ENCODE assay signal across 28 mouse cellular contexts in the genomic region with DNA sequence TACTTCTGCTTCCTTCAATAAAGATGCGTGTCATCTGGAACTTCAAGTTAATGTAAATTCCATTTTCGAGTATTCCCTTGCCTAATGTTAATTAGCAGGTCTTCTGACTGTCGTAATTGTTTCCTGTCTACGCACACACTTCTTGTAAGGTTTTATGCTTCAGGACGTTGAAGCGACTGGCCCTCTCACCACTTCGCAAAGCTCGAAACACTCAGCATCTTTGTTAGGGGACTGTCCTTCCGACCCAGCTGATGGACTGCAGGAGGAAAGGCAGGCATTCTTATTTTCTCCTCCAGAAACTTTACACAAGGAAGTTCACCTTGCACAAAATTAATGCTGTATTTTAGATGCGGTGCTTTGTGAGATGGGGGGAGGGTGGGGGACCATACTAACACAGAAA.
"Had no signal": no experiment of that assay in that cellular context is flagged by ENCODE, and none has a peak within 500 bp of the region (broad histone marks: within the 10 kb centered on the region; RNA-seq: fewer than 3 reads in every experiment).

No protein-coding gene starts in this region.

- H3K27me3 ChIP-seq: embryonic facial prominence, embryonic 12.5 days; embryonic facial prominence, embryonic 13.5 days; embryonic facial prominence, embryonic 15.5 days; forebrain, embryonic 12.5 days; forebrain, embryonic 13.5 days; forebrain, embryonic 15.5 days had no signal

- H3K4me3 ChIP-seq: embryonic facial prominence, embryonic 10.5 days; embryonic facial prominence, embryonic 12.5 days; embryonic facial prominence, embryonic 13.5 days; embryonic facial prominence, embryonic 15.5 days; erythroblast, embryonic 14.5 days; forebrain, embryonic 10.5 days; forebrain, embryonic 12.5 days; forebrain, embryonic 13.5 days; forebrain, embryonic 15.5 days; gastrocnemius, adult 2 months; heart, adult 2 months had no signal

- H3K9me3 ChIP-seq: embryonic facial prominence, embryonic 10.5 days; embryonic facial prominence, embryonic 12.5 days; embryonic facial prominence, embryonic 13.5 days; embryonic facial prominence, embryonic 15.5 days; forebrain, embryonic 10.5 days; forebrain, embryonic 12.5 days; forebrain, embryonic 13.5 days; forebrain, embryonic 15.5 days had no signal

- H3K27ac ChIP-seq: embryonic facial prominence, embryonic 10.5 days; embryonic facial prominence, embryonic 12.5 days; embryonic facial prominence, embryonic 13.5 days; embryonic facial prominence, embryonic 15.5 days; forebrain, embryonic 10.5 days; forebrain, embryonic 12.5 days; forebrain, embryonic 13.5 days; gastrocnemius, adult 2 months; heart, adult 2 months had no signal

- H3K36me3 ChIP-seq: embryonic facial prominence, embryonic 10.5 days; embryonic facial prominence, embryonic 12.5 days; embryonic facial prominence, embryonic 13.5 days; embryonic facial prominence, embryonic 15.5 days; forebrain, embryonic 10.5 days; forebrain, embryonic 12.5 days; forebrain, embryonic 15.5 days had no signal

- DNase-seq: cerebellum, adult 18-20 months; cerebellum, adult 2 months; cerebellum, adult 8-10 months; cerebellum, adult 9-10 months; cerebellum, adult 9-11 months; cerebellum, postnatal 10 days; cerebellum, postnatal 14 days; cerebellum, postnatal 25 days; cerebellum, postnatal 36 days; embryo, embryonic 11 days; forebrain, postnatal 0 days; gastrocnemius, adult 2 months; gastrocnemius, postnatal 10 days; gastrocnemius, postnatal 14 days; gastrocnemius, postnatal 25 days; gastrocnemius, postnatal 36 days; heart, adult 2 months had no signal

- H3K4me2 ChIP-seq: embryonic facial prominence, embryonic 12.5 days; embryonic facial prominence, embryonic 13.5 days; embryonic facial prominence, embryonic 15.5 days; forebrain, embryonic 12.5 days; forebrain, embryonic 13.5 days; forebrain, embryonic 15.5 days had no signal

- H3K9ac ChIP-seq: embryonic facial prominence, embryonic 12.5 days; embryonic facial prominence, embryonic 13.5 days; embryonic facial prominence, embryonic 15.5 days; forebrain, embryonic 12.5 days; forebrain, embryonic 13.5 days; forebrain, embryonic 15.5 days; forebrain, postnatal 0 days had no signal

- ATAC-seq: forebrain, embryonic 13.5 days; forebrain, embryonic 14.5 days; forebrain, embryonic 15.5 days; forebrain, embryonic 16.5 days; forebrain, postnatal 0 days had no signal

- H3K4me1 ChIP-seq: embryonic facial prominence, embryonic 12.5 days; embryonic facial prominence, embryonic 13.5 days; embryonic facial prominence, embryonic 15.5 days; forebrain, embryonic 12.5 days; forebrain, embryonic 13.5 days; forebrain, embryonic 15.5 days had no signal
